Mouse (Mus musculus) stomach, embryonic 14.5 days (tissue): ENCODE results near the gene Prss38. TPM values are rescaled to one million over a fixed set of nuclear protein-coding genes. Genes with fewer than 3 reads are reported as not detected.
"Not testable (repeated sequence)": the region's sequence is repeated elsewhere in the genome, so short reads cannot be mapped to it uniquely, and the experiment has no call there.

Experiments used
- ATAC-seq: fragments of 200-750 bp; cut with Nextera tagmentation; 2 replicates; pipeline ENCODE4 v1.8.0; 2017; ENCODE audit warnings: low read depth, moderate TSS enrichment; ENCODE audit not compliant: insufficient number of reproducible peaks, insufficient read depth, low FRiP score
- H3K27ac ChIP-seq: fragments of 300-500 bp; sonication (generic); 2 replicates; pipeline ENCODE4 v1.5.1; 2014; ENCODE audit warnings: mild to moderate bottlenecking, low read length, moderate library complexity, mixed read lengths
- H3K27me3 ChIP-seq: fragments of 300-500 bp; sonication (generic); 2 replicates; pipeline ENCODE4 v1.6.1; 2014; ENCODE audit warnings: low read length, control low read depth, mixed read lengths; ENCODE audit not compliant: control insufficient read depth, insufficient read depth
- H3K36me3 ChIP-seq: fragments of 300-500 bp; sonication (generic); 2 replicates; pipeline ENCODE4 v1.6.1; 2014; ENCODE audit warnings: mild to moderate bottlenecking, control low read depth, low read length, moderate library complexity, mixed read lengths; ENCODE audit not compliant: control insufficient read depth, insufficient read depth
- H3K4me1 ChIP-seq: fragments of 300-500 bp; sonication (generic); 2 replicates; pipeline ENCODE4 v1.6.1; 2014; ENCODE audit warnings: low read length, control low read depth, mixed read lengths; ENCODE audit not compliant: control insufficient read depth, insufficient read depth
- H3K4me2 ChIP-seq: fragments of 300-500 bp; sonication (generic); replicated peaks from 2 replicates; pipeline ENCODE4 v1.6.1; 2014; ENCODE audit warnings: low read depth, low read length, control low read depth
- H3K4me3 ChIP-seq: fragments of 300-500 bp; sonication (generic); 2 replicates; pipeline ENCODE4 v1.5.1; 2014; ENCODE audit warnings: low read depth, low read length, control low read depth
- H3K9ac ChIP-seq: fragments of 300-500 bp; sonication (generic); replicated peaks from 2 replicates; pipeline ENCODE4 v1.6.1; 2014; ENCODE audit warnings: low read depth, mild to moderate bottlenecking, control low read depth, low read length, moderate library complexity, mixed read lengths
- H3K9me3 ChIP-seq: fragments of 300-500 bp; sonication (generic); 2 replicates; pipeline ENCODE4 v1.6.1; 2016; ENCODE audit warnings: low read depth, low read length, control low read depth; ENCODE audit not compliant: control insufficient read depth
- WGBS: fragments of 180-500 bp; shearing (Covaris S2); extraction: QIAGEN DNeasy Blood & Tissue Kit; methylation state at CpG from one replicate; pipeline ENCODE4 v1.1.7; 2014; 5-methylcytosine and 5-hydroxymethylcytosine counted together
- polyA plus RNA-seq: library from polyadenylated mRNA; unstranded; fragments of >200 nt; fragmentation: Nextera tagmentation; extraction: Ambion mirVana; gene quantifications from 2 replicates; pipeline ENCODE4 v1.2.1, GENCODE M21; 2014

The Prss38 gene
- polyA plus RNA-seq, 1 experiment from 2014 or later, result not detected

DNA sequence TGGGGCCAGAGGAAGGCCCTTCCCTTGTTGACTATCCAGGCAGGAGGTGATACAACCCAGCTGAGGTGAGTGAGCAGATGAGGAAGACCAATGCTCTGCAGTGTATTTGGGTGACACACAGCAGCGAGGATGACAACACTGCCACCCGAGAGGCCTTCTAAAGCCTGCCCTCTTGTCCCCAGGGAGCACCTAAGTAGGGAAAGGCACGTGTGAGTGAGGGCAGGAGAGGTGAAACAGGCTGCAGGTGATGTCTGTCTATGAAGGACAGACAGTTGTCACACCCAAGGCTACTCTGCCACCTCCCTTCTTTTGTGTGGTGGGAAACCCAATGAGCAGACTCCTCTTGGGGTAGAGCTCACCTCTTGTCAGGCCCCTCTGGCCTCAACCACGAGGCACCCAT is 14.2 kb upstream of the Prss38 start:
- Histone ChIP-seq H3K27ac (peak overlapping the region; percentile 36; the same call in 1 of the 2 replicates), H3K4me1 (peaks cover 19% of the 10 kb centered on the region)

GRCm38 (mm10) chr11:59388806-59389205 is 13.3 kb upstream of the Prss38 start:
- 83% methylated on average over 4 of the region's 4 CpGs for WGBS
- Histone ChIP-seq H3K36me3 (no peaks in the 10 kb centered on the region), H3K9ac (no peak overlapping the region), H3K4me1 (peaks cover 20% of the 10 kb centered on the region), H3K27ac (no peak overlapping the region), H3K27me3 (no peaks in the 10 kb centered on the region), H3K4me3 (no peak overlapping the region), H3K9me3 (no peaks in the 10 kb centered on the region), H3K4me2 (no peak overlapping the region)
- ATAC-seq, result no peak

More for the DNA sequence above, 14.2 kb upstream of the Prss38 start:
- Histone ChIP-seq H3K4me3 (no peak overlapping the region), H3K9me3 (no peaks in the 10 kb centered on the region), H3K4me2 (no peak overlapping the region), H3K9ac (no peak overlapping the region), H3K27me3 (no peaks in the 10 kb centered on the region), H3K36me3 (no peaks in the 10 kb centered on the region)
- no peak for ATAC-seq
- 71% methylated on average over 4 of the region's 4 CpGs for WGBS

DNA sequence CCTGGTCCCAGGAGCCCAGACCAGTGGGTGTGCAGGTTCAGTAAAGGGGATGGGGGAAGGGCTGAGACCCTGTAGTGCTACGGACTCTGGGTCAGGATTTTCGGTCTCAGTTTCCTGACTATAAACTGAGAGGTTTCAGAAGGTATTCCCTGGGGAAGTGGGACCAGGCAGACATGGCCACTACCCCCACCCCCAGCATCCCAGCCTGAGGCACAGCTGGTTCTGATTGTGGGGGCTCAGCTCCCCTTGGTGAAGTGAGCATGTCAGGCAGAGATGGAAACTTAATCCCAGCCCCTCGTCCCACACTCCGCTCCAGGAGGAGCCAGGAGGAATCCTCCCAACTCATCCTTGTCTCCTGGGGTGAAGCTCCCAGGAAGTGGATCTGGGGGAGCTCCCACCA is 12.0 kb upstream of the Prss38 start:
- 54% methylated on average over 4 of the region's 4 CpGs for WGBS

GRCm38 (mm10) chr11:59385123-59385522 is 9.7 kb upstream of the Prss38 start:
- H3K4me1 ChIP-seq, result peaks cover 20% of the 10 kb centered on the region

More for the DNA sequence above, 12.0 kb upstream of the Prss38 start:
- H3K4me1 ChIP-seq, result peaks cover 20% of the 10 kb centered on the region
- no peaks in the 10 kb centered on the region for H3K9me3 ChIP-seq
- no peaks in the 10 kb centered on the region for H3K36me3 ChIP-seq
- ATAC-seq, result no peak
- H3K9ac ChIP-seq, result no peak overlapping the region
- H3K4me3 ChIP-seq, result no peak overlapping the region
- no peak overlapping the region for H3K27ac ChIP-seq
- H3K27me3 ChIP-seq, result no peaks in the 10 kb centered on the region
- no peak overlapping the region for H3K4me2 ChIP-seq

GRCm38 (mm10) chr11:59384441-59384959 is 9.0 kb upstream of the Prss38 start:
- Histone ChIP-seq H3K4me2 (no peak overlapping the region), H3K9ac (no peak overlapping the region), H3K4me1 (peaks cover 17% of the 10 kb centered on the region), H3K9me3 (no peaks in the 10 kb centered on the region), H3K27me3 (no peaks in the 10 kb centered on the region), H3K4me3 (no peak overlapping the region), H3K36me3 (no peaks in the 10 kb centered on the region), H3K27ac (no peak overlapping the region)
- no peak for ATAC-seq
- 28% methylated on average over 7 of the region's 7 CpGs for WGBS

More at GRCm38 (mm10) chr11:59385123-59385522, 9.7 kb upstream of the Prss38 start:
- H3K27me3 ChIP-seq, result no peaks in the 10 kb centered on the region
- H3K4me3 ChIP-seq, result no peak overlapping the region
- no peak overlapping the region for H3K9ac ChIP-seq
- WGBS, result 11% methylated on average over 8 of the region's 8 CpGs
- H3K36me3 ChIP-seq, result no peaks in the 10 kb centered on the region
- no peaks in the 10 kb centered on the region for H3K9me3 ChIP-seq
- H3K27ac ChIP-seq, result no peak overlapping the region
- H3K4me2 ChIP-seq, result no peak overlapping the region
- 0 out of 2 replicates have a peak, but pooled peaks have one; percentile 19 for ATAC-seq

DNA sequence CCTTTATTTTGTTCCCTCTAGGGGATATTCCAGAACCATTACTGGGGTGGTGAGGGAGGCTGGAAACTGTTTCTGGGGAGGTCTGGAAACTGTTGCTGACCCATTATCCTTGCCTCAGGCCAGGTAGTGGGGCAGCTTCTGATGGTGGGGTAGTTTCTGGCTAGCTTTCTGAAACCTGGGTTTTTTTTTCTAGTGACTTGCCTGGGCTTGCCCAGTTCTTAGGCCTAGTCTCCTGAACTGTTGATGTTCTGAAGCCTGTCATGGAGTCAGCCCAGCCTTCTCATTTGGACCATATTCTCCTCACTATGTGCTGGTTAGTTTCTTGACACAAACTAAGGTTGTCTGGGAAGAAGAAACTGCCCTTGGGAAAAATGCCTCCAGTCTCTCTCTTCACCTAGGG is 4.1 kb upstream of the Prss38 start:
- Histone ChIP-seq H3K4me1 (peaks cover 4% of the 10 kb centered on the region), H3K4me2 (no peak overlapping the region), H3K36me3 (no peaks in the 10 kb centered on the region), H3K9me3 (no peaks in the 10 kb centered on the region), H3K9ac (no peak overlapping the region), H3K4me3 (no peak overlapping the region), H3K27me3 (no peaks in the 10 kb centered on the region), H3K27ac (no peak overlapping the region)
- no peak for ATAC-seq

GRCm38 (mm10) chr11:59377999-59378398 is 2.5 kb upstream of the Prss38 start:
- 85% methylated on average over 3 of the region's 3 CpGs for WGBS
- H3K9me3 ChIP-seq, result no peaks in the 10 kb centered on the region
- H3K9ac ChIP-seq, result no peak overlapping the region
- H3K4me1 ChIP-seq, result no peaks in the 10 kb centered on the region
- H3K27ac ChIP-seq, result no peak overlapping the region
- no peaks in the 10 kb centered on the region for H3K27me3 ChIP-seq
- H3K36me3 ChIP-seq, result no peaks in the 10 kb centered on the region
- no peak for ATAC-seq
- no peak overlapping the region for H3K4me3 ChIP-seq
- no peak overlapping the region for H3K4me2 ChIP-seq

GRCm38 (mm10) chr11:59369848-59370247 is 5.6 kb downstream of the Prss38 start:
- H3K9me3 ChIP-seq, result no peaks in the 10 kb centered on the region
- H3K27ac ChIP-seq, result no peak overlapping the region
- no peaks in the 10 kb centered on the region for H3K36me3 ChIP-seq
- H3K4me2 ChIP-seq, result no peak overlapping the region
- no peak overlapping the region for H3K9ac ChIP-seq
- H3K4me1 ChIP-seq, result peaks cover 5% of the 10 kb centered on the region; the same call in 1 of the 2 replicates
- WGBS, result 73% methylated on average over 11 of the region's 11 CpGs
- no peak for ATAC-seq
- no peaks in the 10 kb centered on the region for H3K27me3 ChIP-seq
- H3K4me3 ChIP-seq, result no peak overlapping the region

- H3K4me1 ChIP-seq, H3K4me2 ChIP-seq, H3K27ac ChIP-seq, H3K4me3 ChIP-seq, H3K27me3 ChIP-seq, H3K9me3 ChIP-seq, ATAC-seq, H3K36me3 ChIP-seq, H3K9ac ChIP-seq: not testable (repeated sequence)
- 72% methylated on average over 4 of the region's 4 CpGs for WGBS
Measured at GRCm38 (mm10) chr11:59367955-59368354, 7.5 kb downstream of the Prss38 start.
